Mouse (Mus musculus): ENCODE data around the gene Elf4.

GRCm38 (mm10) chrX:48467355-48467946 lies 4.5 kb upstream of the Elf4 start:
- TF ChIP-seq POLR2A (IDR thresholded peaks at IDR 0.05; ENCODE audit: control insufficient read depth, low read depth, low read length) (no peak), CTCF (IDR thresholded peaks at IDR 0.05; ENCODE audit: control insufficient read depth, insufficient read depth, insufficient replicate concordance, low read depth, low read length) (no peak)

All from testis, adult 2 months (tissue).